Mouse (Mus musculus) kidney, embryonic 16.5 days (tissue): ENCODE results near the gene Lgalsl. TPM values are rescaled to one million over a fixed set of nuclear protein-coding genes. Genes with fewer than 3 reads are reported as not detected.
A peak's percentile ranks its signal among the peaks of the same experiment; 100 is the strongest.

Experiments
- ATAC-seq: fragments of 200-750 bp; cut with Nextera tagmentation; 2 replicates; pipeline ENCODE4 v1.8.0; 2017; ENCODE audit warnings: moderate TSS enrichment; ENCODE audit not compliant: low FRiP score, low TSS enrichment
- H3K27ac ChIP-seq: fragments of 300-500 bp; sonication (generic); 2 replicates; pipeline ENCODE4 v1.5.1; 2014; ENCODE audit warnings: low read length
- H3K27me3 ChIP-seq: fragments of 300-500 bp; sonication (generic); 2 replicates; pipeline ENCODE4 v1.6.1; 2014; ENCODE audit warnings: low read length, control low read depth, mixed read lengths; ENCODE audit not compliant: insufficient read depth
- H3K36me3 ChIP-seq: fragments of 300-500 bp; sonication (generic); 2 replicates; pipeline ENCODE4 v1.6.1; 2014; ENCODE audit warnings: low read length, control low read depth, mixed read lengths; ENCODE audit not compliant: insufficient read depth
- H3K4me1 ChIP-seq: fragments of 300-500 bp; sonication (generic); 2 replicates; pipeline ENCODE4 v1.6.1; 2014; ENCODE audit warnings: low read length, control low read depth, mixed read lengths; ENCODE audit not compliant: insufficient read depth
- H3K4me2 ChIP-seq: fragments of 300-500 bp; sonication (generic); replicated peaks from 2 replicates; pipeline ENCODE4 v1.6.1; 2014; ENCODE audit warnings: low read depth, low read length
- H3K4me3 ChIP-seq: fragments of 300-500 bp; sonication (generic); 2 replicates; pipeline ENCODE4 v1.5.1; 2014; ENCODE audit warnings: mild to moderate bottlenecking, low read length
- H3K9ac ChIP-seq: fragments of 300-500 bp; sonication (generic); replicated peaks from 2 replicates; pipeline ENCODE4 v1.6.1; 2014; ENCODE audit warnings: low read length
- H3K9me3 ChIP-seq: fragments of 300-500 bp; sonication (generic); 2 replicates; pipeline ENCODE4 v1.6.1; 2016; ENCODE audit warnings: low read length, control low read depth
- WGBS: fragments of 180-500 bp; shearing (Covaris S2); extraction: QIAGEN DNeasy Blood & Tissue Kit; methylation state at CpG from one replicate; pipeline ENCODE4 v1.1.7; 2014; 5-methylcytosine and 5-hydroxymethylcytosine counted together
- polyA plus RNA-seq: library from polyadenylated mRNA; unstranded; fragments of >200 nt; fragmentation: Nextera tagmentation; extraction: Ambion mirVana; gene quantifications from 2 replicates; pipeline ENCODE4 v1.2.1, GENCODE M21; 2015

Gene Lgalsl
- polyA plus RNA-seq, result 29.1 and 33.3 TPM in 2 replicates

DNA sequence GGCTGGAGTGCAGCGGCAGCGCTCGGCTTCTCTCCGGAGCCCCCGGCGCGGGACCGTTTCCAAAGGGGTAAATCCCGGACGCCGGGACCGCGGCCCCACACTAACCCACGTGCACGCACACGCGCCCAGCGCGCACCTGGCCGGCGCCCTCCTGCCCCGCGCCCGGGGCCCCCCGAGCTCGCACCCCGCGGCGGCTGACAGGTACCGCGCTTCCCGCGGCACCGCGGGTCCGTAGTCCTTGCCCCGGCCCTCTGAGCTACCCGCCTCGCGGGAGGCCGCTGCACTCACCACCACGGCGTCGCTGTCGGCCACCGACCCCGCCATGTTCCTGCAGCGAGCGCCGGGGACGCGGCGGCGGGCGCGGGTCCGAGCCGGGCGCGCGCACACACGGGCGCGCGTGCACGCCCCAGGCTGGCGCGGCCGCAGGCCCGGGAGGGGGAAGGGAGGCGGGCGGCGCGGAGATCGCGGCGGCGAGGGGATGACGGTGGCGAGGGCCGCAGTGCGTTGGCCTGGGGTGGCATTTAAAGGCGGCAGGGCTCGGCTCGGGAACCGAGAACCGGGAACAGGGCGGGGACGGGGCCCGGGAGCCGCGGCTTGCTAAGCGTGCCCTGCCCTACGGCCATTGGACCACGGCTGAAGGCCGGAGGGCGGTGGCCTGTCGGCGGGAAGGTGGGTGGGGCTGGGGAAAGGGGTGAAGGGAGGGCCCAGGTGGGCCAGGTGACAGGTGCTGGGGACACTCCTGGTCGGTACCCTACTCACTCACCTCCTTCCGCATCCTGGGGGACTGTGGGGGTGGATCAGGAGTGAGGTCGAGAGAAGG is at the start of gene Lgalsl:
Gene Lgalsl, minus strand, starts transcription at position 371 of the 820 bp plus-strand sequence.
- peak within 1 kb of the TSS; percentile 86 for H3K4me3 ChIP-seq
- peak within 1 kb of the TSS; percentile 90 for H3K27ac ChIP-seq
- no peaks in the 10 kb centered on the region for H3K9me3 ChIP-seq
- WGBS, result under 1% methylated on average over 93 of the region's 102 CpGs
- peaks cover 23% of the 10 kb centered on the region for H3K4me1 ChIP-seq
- peak; percentile 89 for ATAC-seq
- no peaks in the 10 kb centered on the region for H3K27me3 ChIP-seq
- peak within 1 kb of the TSS; percentile 93 for H3K9ac ChIP-seq
- peaks cover 11% of the 10 kb centered on the region; the same call in 1 of the 2 replicates for H3K36me3 ChIP-seq
- H3K4me2 ChIP-seq, result peak within 1 kb of the TSS; percentile 72

DNA sequence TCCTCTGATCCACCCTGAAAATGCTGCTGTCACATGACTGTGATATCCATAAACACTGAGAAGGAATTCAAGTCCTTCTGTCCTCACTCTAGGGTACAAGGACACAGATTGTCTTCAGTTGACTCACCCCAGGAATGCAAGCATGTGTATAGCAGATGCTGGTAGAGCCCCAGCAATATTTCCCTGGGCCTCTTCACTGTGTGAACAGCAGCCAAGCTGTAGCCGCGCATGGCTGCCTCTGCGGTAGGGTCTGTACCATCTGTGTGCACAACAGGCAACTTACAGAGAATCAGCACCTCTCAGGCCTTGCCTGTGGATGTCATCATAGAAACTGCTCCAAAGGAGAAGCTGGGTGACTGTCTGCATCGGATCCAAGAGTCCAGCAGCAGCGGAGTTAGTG is 47.8 kb upstream of the Lgalsl start:
- Histone ChIP-seq H3K27me3 (no peaks in the 10 kb centered on the region), H3K36me3 (no peaks in the 10 kb centered on the region), H3K9me3 (no peaks in the 10 kb centered on the region), H3K4me3 (no peak overlapping the region), H3K4me1 (peaks cover 3% of the 10 kb centered on the region; the same call in 1 of the 2 replicates), H3K27ac (no peak overlapping the region), H3K4me2 (no peak overlapping the region), H3K9ac (no peak overlapping the region)
- WGBS, result 82% methylated on average over 5 of the region's 5 CpGs
- peak; percentile 74; the same call in 1 of the 2 replicates for ATAC-seq

DNA sequence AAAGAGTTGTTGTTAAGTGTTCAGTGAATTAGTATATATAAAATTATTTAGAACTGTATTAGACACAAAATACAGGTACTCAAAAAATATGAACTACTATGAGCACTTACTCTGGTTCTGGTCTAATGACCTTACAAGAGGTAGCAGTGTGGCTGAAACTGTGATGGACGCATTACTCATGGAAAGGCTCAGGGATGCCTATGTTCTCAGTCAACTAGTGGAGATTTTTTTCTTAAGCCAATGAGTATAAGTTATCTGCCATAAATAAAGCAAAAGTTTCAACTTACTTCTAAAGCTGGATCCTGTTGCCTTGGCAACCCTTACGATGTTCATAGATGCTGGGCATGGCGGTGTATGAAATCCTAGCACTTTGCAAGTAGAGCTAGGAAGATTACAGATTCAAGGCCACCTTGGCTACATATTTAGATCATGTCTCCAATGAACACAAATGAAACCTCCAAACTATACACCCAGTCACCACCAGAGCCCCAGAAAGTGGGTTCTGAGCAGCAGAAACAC is 46.8 kb upstream of the Lgalsl start:
- Histone ChIP-seq H3K4me3 (no peak overlapping the region), H3K27me3 (no peaks in the 10 kb centered on the region), H3K36me3 (no peaks in the 10 kb centered on the region), H3K27ac (no peak overlapping the region), H3K4me1 (peaks cover 3% of the 10 kb centered on the region; the same call in 1 of the 2 replicates), H3K4me2 (no peak overlapping the region), H3K9ac (no peak overlapping the region), H3K9me3 (no peaks in the 10 kb centered on the region)
- 90% methylated on average over 3 of the region's 3 CpGs for WGBS
- no peak for ATAC-seq

DNA sequence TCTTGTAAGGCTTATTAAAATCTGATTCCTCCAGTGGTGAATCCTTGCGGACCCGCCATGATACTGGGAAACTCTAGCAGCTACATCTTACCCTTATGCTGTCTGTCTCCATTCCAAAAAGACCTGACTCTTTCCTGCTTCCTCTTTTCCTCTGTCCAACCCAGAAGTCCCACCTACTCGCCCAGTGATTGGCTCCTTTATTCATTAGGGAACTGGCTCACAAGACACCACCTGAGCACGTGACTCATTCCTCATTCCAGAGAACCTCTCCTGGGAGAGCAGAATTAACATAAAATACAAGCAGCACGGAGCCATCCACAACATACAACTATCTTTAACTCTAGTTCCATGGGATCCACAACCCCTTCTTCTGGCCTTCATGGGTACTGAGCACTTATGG is 42.5 kb upstream of the Lgalsl start:
- Histone ChIP-seq H3K4me1 (no peaks in the 10 kb centered on the region), H3K4me2 (no peak overlapping the region), H3K27ac (no peak overlapping the region), H3K9ac (no peak overlapping the region), H3K9me3 (no peaks in the 10 kb centered on the region), H3K36me3 (no peaks in the 10 kb centered on the region), H3K27me3 (no peaks in the 10 kb centered on the region), H3K4me3 (no peak overlapping the region)
- WGBS, result 74% methylated on average over 5 of the region's 5 CpGs
- no peak for ATAC-seq

DNA sequence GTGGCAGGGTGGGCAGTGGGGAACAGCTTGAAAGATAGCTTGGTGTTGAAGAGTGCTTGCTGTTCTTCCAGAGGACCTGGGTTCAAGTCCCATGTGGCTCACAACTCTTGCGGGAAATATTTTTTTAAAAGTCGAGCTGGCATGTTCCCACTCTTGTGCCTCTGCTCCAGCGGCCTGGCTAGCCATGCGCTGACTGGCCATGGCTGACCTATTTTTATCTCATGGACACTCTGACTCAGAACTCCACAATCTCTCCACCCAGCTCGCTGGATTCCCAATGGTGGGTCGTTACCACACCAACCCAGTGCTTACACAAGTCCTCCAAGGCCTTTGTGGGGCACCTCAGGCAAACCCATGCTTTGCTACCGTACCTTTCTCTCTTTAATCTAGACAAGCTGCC is 42.1 kb upstream of the Lgalsl start:
- Histone ChIP-seq H3K4me3 (no peak overlapping the region), H3K36me3 (no peaks in the 10 kb centered on the region), H3K27ac (no peak overlapping the region), H3K4me2 (no peak overlapping the region), H3K27me3 (no peaks in the 10 kb centered on the region), H3K4me1 (no peaks in the 10 kb centered on the region), H3K9me3 (no peaks in the 10 kb centered on the region), H3K9ac (no peak overlapping the region)
- 83% methylated on average over 7 of the region's 7 CpGs for WGBS
- no peak for ATAC-seq

DNA sequence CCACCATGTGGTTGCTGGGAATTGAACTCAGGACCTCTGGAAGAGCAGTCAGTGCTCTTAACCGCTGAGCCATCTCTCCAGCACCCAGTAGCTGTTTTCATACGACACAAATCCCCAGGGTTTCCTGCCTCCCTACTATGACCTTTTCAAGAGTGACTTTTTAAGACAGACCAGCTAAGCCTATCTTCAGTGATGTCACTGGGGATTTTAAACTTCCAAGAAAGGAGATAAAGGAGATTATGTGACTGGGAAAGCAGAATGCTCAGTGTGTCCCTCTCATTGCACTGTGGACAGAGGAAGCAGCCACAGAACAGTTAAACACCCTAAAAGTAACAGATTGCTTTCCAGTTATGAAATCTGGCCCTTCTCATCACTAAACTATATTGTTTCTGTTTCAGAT is 41.6 kb upstream of the Lgalsl start:
- no peak overlapping the region for H3K4me3 ChIP-seq

DNA sequence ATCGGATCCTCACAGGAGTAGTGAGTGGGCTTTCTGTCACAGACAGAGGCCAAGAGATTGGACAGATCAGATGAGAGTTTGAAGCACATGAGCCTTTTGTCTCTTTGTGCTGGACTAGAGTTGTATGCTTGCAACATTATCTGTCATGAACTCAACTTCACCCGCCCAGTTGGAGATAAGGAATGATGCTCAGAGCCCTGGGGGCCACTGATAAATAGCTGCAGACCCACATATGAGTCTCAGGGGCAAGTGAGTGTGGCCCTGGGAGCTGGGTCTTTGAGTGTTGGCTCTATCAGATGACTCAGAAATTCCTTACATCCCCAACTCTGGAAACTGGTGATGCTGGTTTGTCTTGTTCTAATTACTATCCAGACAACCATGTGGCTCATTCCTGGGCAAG is 39.1 kb upstream of the Lgalsl start:
- Histone ChIP-seq H3K27ac (no peak overlapping the region), H3K27me3 (no peaks in the 10 kb centered on the region), H3K4me3 (no peak overlapping the region), H3K36me3 (no peaks in the 10 kb centered on the region), H3K4me2 (no peak overlapping the region), H3K9ac (no peak overlapping the region), H3K9me3 (no peaks in the 10 kb centered on the region), H3K4me1 (no peaks in the 10 kb centered on the region)
- 73% methylated on average over 2 of the region's 2 CpGs for WGBS
- no peak for ATAC-seq

More for the DNA sequence above, 41.6 kb upstream of the Lgalsl start:
- Histone ChIP-seq H3K9me3 (no peaks in the 10 kb centered on the region), H3K9ac (no peak overlapping the region), H3K27me3 (no peaks in the 10 kb centered on the region), H3K4me1 (no peaks in the 10 kb centered on the region), H3K27ac (no peak overlapping the region), H3K4me2 (no peak overlapping the region), H3K36me3 (no peaks in the 10 kb centered on the region)
- 80% methylated on average over 2 of the region's 2 CpGs for WGBS
- ATAC-seq, result no peak

DNA sequence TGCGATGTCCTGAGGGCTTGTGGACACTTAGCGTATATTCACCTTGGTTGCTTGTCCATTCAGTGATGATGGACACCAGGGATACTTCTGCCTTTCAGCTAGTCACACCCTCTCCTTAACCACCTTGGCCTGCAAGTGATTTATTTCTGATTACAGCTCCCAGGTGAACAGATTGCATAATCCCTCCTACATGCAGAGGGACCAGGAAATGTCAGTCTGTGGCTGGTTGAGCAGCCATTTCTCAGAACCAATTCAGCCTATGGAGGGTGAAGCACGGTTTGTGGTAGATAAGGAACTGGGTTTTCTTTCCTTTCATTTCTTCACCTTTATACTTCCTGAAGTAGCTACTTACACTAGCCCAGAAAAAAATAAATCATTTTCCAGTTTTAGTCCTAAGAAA is 34.6 kb upstream of the Lgalsl start:
- no peak overlapping the region for H3K9ac ChIP-seq
- no peak overlapping the region for H3K4me3 ChIP-seq
- no peaks in the 10 kb centered on the region for H3K9me3 ChIP-seq
- H3K36me3 ChIP-seq, result no peaks in the 10 kb centered on the region
- H3K4me1 ChIP-seq, result 0 out of 2 replicates have a peak, but pooled peaks cover under 1% of the 10 kb centered on the region
- H3K27me3 ChIP-seq, result no peaks in the 10 kb centered on the region
- 84% methylated on average over 3 of the region's 3 CpGs for WGBS
- ATAC-seq, result no peak
- H3K27ac ChIP-seq, result no peak overlapping the region
- no peak overlapping the region for H3K4me2 ChIP-seq

DNA sequence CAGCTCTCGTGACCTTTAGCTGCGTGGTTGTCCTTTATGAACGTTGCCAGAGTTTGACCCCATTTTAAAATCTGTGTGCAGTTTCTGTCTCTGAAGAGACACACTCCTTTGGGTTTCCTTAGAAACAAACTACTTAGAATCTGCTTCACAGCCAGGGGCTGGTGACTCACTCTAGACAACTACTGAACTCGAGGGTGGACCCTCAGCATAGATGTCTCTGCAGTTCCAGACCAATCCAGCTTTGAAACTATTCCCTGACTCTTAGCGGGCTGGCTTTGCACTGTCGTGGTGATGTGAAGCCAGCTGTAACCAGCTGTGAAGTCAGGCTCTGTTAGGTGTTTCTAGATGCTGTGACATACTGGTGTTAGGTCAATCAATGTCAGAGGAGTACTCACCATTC is 33.8 kb upstream of the Lgalsl start:
- Histone ChIP-seq H3K4me2 (no peak overlapping the region), H3K27me3 (no peaks in the 10 kb centered on the region), H3K9me3 (no peaks in the 10 kb centered on the region), H3K4me1 (peaks cover 8% of the 10 kb centered on the region), H3K4me3 (no peak overlapping the region), H3K36me3 (no peaks in the 10 kb centered on the region), H3K9ac (no peak overlapping the region), H3K27ac (no peak overlapping the region)
- 50% methylated on average over 6 of the region's 6 CpGs for WGBS
- no peak for ATAC-seq

DNA sequence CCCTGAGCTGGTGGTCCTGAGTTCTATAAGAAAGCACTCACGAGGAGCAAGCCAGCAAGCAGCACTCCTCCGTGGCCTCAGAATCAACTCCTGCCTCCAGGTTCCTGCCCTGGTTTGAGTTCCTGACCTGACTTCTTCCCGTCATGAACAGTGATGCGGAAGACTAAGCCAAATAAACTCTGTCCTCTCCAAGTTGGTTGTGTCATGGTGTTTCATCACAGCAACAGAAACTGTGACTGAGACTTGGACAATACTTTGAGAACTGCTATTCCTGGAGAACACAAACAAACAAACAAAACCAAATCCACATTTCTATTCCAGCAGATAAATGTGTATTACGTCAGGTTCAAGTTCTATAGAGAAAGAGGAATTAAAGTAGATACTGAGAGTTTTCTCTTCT is 31.2 kb upstream of the Lgalsl start:
- Histone ChIP-seq H3K27me3 (no peaks in the 10 kb centered on the region), H3K36me3 (no peaks in the 10 kb centered on the region), H3K9ac (no peak overlapping the region), H3K4me1 (peaks cover 21% of the 10 kb centered on the region), H3K4me2 (no peak overlapping the region), H3K9me3 (no peaks in the 10 kb centered on the region), H3K27ac (no peak overlapping the region), H3K4me3 (no peak overlapping the region)
- 68% methylated on average over 5 of the region's 5 CpGs for WGBS
- ATAC-seq, result no peak
